8 mouse cellular contexts compared by ENCODE assay signal in genomic region chr11:120823551-120823947, GRCm38 (mm10). TPM values are rescaled to one million over a fixed set of nuclear protein-coding genes. Genes with fewer than 3 reads are reported as not detected.
DNase-seq lines count a peak whose midpoint lies in the region; ATAC-seq and TF ChIP-seq lines count a peak whose summit lies in the region.

No protein-coding gene starts in this region.

- ATAC-seq in lung, postnatal 0 days = peak; percentile 36
- ATAC-seq in forebrain, embryonic 12.5 days (ENCODE audit: low FRiP score) = peak; percentile 63
- ATAC-seq in neural tube, embryonic 12.5 days (ENCODE audit: low FRiP score, low read depth) = peak; percentile 52

- TF ChIP-seq POLR2A in cerebellum, adult 2 months (IDR thresholded peaks at IDR 0.05; ENCODE audit: borderline replicate concordance, insufficient read depth, low read length) = no peak

- H3K27ac ChIP-seq in cerebellum, adult 2 months (ENCODE audit: insufficient read depth, low read length) = peak overlapping the region; percentile 89
- peak overlapping the region; percentile 87 for H3K27ac ChIP-seq in lung, postnatal 0 days (ENCODE audit: low read length)
- peak overlapping the region; percentile 99 for H3K27ac ChIP-seq in forebrain, embryonic 12.5 days
- H3K27ac ChIP-seq in neural tube, embryonic 12.5 days = peak overlapping the region; percentile 98

- H3K4me2 ChIP-seq in lung, postnatal 0 days (replicated peaks; ENCODE audit: low read depth, low read length) = peak overlapping the region; percentile 89
- peak overlapping the region; percentile 98 for H3K4me2 ChIP-seq in forebrain, embryonic 12.5 days
- peak overlapping the region; percentile 97 for H3K4me2 ChIP-seq in neural tube, embryonic 12.5 days (replicated peaks)

- no peaks in the 10 kb centered on the region for H3K27me3 ChIP-seq in cerebellum, adult 2 months (ENCODE audit: control insufficient read depth, insufficient read depth, low read length)
- H3K27me3 ChIP-seq in lung, postnatal 0 days (replicated peaks; ENCODE audit: insufficient read depth, low read length) = no peaks in the 10 kb centered on the region
- no peaks in the 10 kb centered on the region for H3K27me3 ChIP-seq in forebrain, embryonic 12.5 days
- H3K27me3 ChIP-seq in neural tube, embryonic 12.5 days (replicated peaks) = no peaks in the 10 kb centered on the region

- H3K36me3 ChIP-seq in lung, postnatal 0 days (ENCODE audit: insufficient read depth, low read length) = peaks cover 15% of the 10 kb centered on the region
- H3K36me3 ChIP-seq in forebrain, embryonic 12.5 days (replicated peaks) = peaks cover 38% of the 10 kb centered on the region
- H3K36me3 ChIP-seq in neural tube, embryonic 12.5 days = peaks cover 38% of the 10 kb centered on the region

- no peak for DNase-seq in cerebellum, adult 2 months
- DNase-seq in cerebellum, adult 8-10 months = no peak
- DNase-seq in lung, postnatal 0 days (ENCODE audit: low spot score) = peak; percentile 72
- no peak for DNase-seq in lung, adult 18-20 months
- peak; percentile 73 to 86 for DNase-seq in kidney, postnatal 4 days
- no peak for DNase-seq in spleen, postnatal 10 days (ENCODE audit: low spot score in 2 of 2)

- peak overlapping the region; percentile 75 for H3K4me3 ChIP-seq in cerebellum, adult 2 months (replicated peaks; ENCODE audit: insufficient read depth, low read depth, low read length)
- H3K4me3 ChIP-seq in lung, postnatal 0 days (ENCODE audit: low read depth, low read length) = peak overlapping the region; percentile 74
- peak overlapping the region; percentile 90 for H3K4me3 ChIP-seq in forebrain, embryonic 12.5 days (replicated peaks)
- H3K4me3 ChIP-seq in neural tube, embryonic 12.5 days = peak overlapping the region; percentile 86

- no peaks in the 10 kb centered on the region for H3K9me3 ChIP-seq in lung, postnatal 0 days (ENCODE audit: low read length)
- H3K9me3 ChIP-seq in forebrain, embryonic 12.5 days = no peaks in the 10 kb centered on the region
- no peaks in the 10 kb centered on the region for H3K9me3 ChIP-seq in neural tube, embryonic 12.5 days

- TF ChIP-seq EP300 in lung, postnatal 0 days (IDR thresholded peaks at IDR 0.05) = no peak

- no peak for TF ChIP-seq CTCF in cerebellum, adult 2 months (IDR thresholded peaks at IDR 0.05; ENCODE audit: borderline replicate concordance, insufficient read depth, low read depth, low read length)
- TF ChIP-seq CTCF in lung, postnatal 0 days (IDR thresholded peaks at IDR 0.05) = no peak

- WGBS in cerebellum, adult 2 months = under 1% methylated on average over 40 of the region's 40 CpGs
- WGBS in lung, postnatal 0 days = 0% methylated on average over 40 of the region's 40 CpGs
- WGBS in forebrain, embryonic 12.5 days = 0% methylated on average over 38 of the region's 40 CpGs
- WGBS in neural tube, embryonic 12.5 days = under 1% methylated on average over 40 of the region's 40 CpGs

- H3K4me1 ChIP-seq in cerebellum, adult 2 months (ENCODE audit: control insufficient read depth, insufficient read depth, low read length) = peaks cover 49% of the 10 kb centered on the region
- H3K4me1 ChIP-seq in lung, postnatal 0 days (ENCODE audit: insufficient read depth, low read depth, low read length) = peaks cover 17% of the 10 kb centered on the region
- peaks cover 51% of the 10 kb centered on the region for H3K4me1 ChIP-seq in forebrain, embryonic 12.5 days
- peaks cover 44% of the 10 kb centered on the region for H3K4me1 ChIP-seq in neural tube, embryonic 12.5 days

- peak overlapping the region; percentile 70 for H3K9ac ChIP-seq in lung, postnatal 0 days (replicated peaks; ENCODE audit: low read depth)
- peak overlapping the region; percentile 96 for H3K9ac ChIP-seq in forebrain, embryonic 12.5 days
- H3K9ac ChIP-seq in neural tube, embryonic 12.5 days = peak overlapping the region; percentile 93

RNA-seq across cellular contexts. Expression of gene Fasn, which starts 0.8 kb away (rescaled TPM):
- 246 and 274 TPM in 2 replicates for polyA plus RNA-seq in cerebellum, adult 2 months (2012; rRNA removed)
- polyA plus RNA-seq in lung, postnatal 0 days (2015; fragmentation: Nextera tagmentation; extraction: Ambion mirVana) = 54.7 and 63.8 TPM in 2 replicates
- polyA plus RNA-seq in forebrain, embryonic 12.5 days (2016; fragmentation: Nextera tagmentation; extraction: Ambion mirVana) = 118 and 139 TPM in 2 replicates
- polyA plus RNA-seq in neural tube, embryonic 12.5 days (2016; fragmentation: Nextera tagmentation; extraction: Ambion mirVana) = 87.6 and 102 TPM in 2 replicates

RNA-seq across cellular contexts. Expression of gene Dus1l, which starts 27.3 kb away (rescaled TPM):
- polyA plus RNA-seq in cerebellum, adult 2 months (2012; rRNA removed) = 47.4 and 52.3 TPM in 2 replicates
- polyA plus RNA-seq in lung, postnatal 0 days (2015; fragmentation: Nextera tagmentation; extraction: Ambion mirVana) = 40.5 and 43.1 TPM in 2 replicates
- polyA plus RNA-seq in forebrain, embryonic 12.5 days (2016; fragmentation: Nextera tagmentation; extraction: Ambion mirVana) = 67.9 and 69.6 TPM in 2 replicates
- 63.5 and 65.5 TPM in 2 replicates for polyA plus RNA-seq in neural tube, embryonic 12.5 days (2016; fragmentation: Nextera tagmentation; extraction: Ambion mirVana)

RNA-seq across cellular contexts. Expression of gene Gps1, which starts 39.5 kb away (rescaled TPM):
- polyA plus RNA-seq in cerebellum, adult 2 months (2012; rRNA removed) = 238 and 248 TPM in 2 replicates
- polyA plus RNA-seq in lung, postnatal 0 days (2015; fragmentation: Nextera tagmentation; extraction: Ambion mirVana) = 121 and 131 TPM in 2 replicates
- polyA plus RNA-seq in forebrain, embryonic 12.5 days (2016; fragmentation: Nextera tagmentation; extraction: Ambion mirVana) = 246 and 247 TPM in 2 replicates
- polyA plus RNA-seq in neural tube, embryonic 12.5 days (2016; fragmentation: Nextera tagmentation; extraction: Ambion mirVana) = 250 and 258 TPM in 2 replicates

RNA-seq across cellular contexts. Expression of gene Rfng, which starts 39.5 kb away (rescaled TPM):
- 106 and 113 TPM in 2 replicates for polyA plus RNA-seq in cerebellum, adult 2 months (2012; rRNA removed)
- polyA plus RNA-seq in lung, postnatal 0 days (2015; fragmentation: Nextera tagmentation; extraction: Ambion mirVana) = 22.5 and 26.4 TPM in 2 replicates
- 58.1 and 63.7 TPM in 2 replicates for polyA plus RNA-seq in forebrain, embryonic 12.5 days (2016; fragmentation: Nextera tagmentation; extraction: Ambion mirVana)
- 77.2 and 81.3 TPM in 2 replicates for polyA plus RNA-seq in neural tube, embryonic 12.5 days (2016; fragmentation: Nextera tagmentation; extraction: Ambion mirVana)

Comparison
In these comparisons a context has a peak if more than half of its experiments do, and no peak if none do; other contexts are left out.
1. DNase-seq: peak in lung, postnatal 0 days (single experiment) and kidney, postnatal 4 days (2 of 2); none in cerebellum, adult 2 months (0 of 2), cerebellum, adult 8-10 months (single experiment), lung, adult 18-20 months (0 of 2) and spleen, postnatal 10 days (0 of 2).
2. Peak in every context shown above with its lines, with median percentiles within 50 percentile points of each other: H3K27ac ChIP-seq, H3K4me3 ChIP-seq, ATAC-seq, H3K4me2 ChIP-seq and H3K9ac ChIP-seq.